Mouse (Mus musculus) neural tube, embryonic 15.5 days (tissue): ENCODE data around the gene Foxj3. TPM values are rescaled to one million over a fixed set of nuclear protein-coding genes. Genes with fewer than 3 reads are reported as not detected.
A peak's percentile ranks its signal among the peaks of the same experiment; 100 is the strongest.
"Not testable (repeated sequence)": the region's sequence is repeated elsewhere in the genome, so short reads cannot be mapped to it uniquely, and the experiment has no call there.

Source experiments
- ATAC-seq: fragments of 200-750 bp; cut with Nextera tagmentation; 2 replicates; pipeline ENCODE4 v1.8.0; 2017; ENCODE audit warnings: mild to moderate bottlenecking, moderate TSS enrichment, moderate library complexity; ENCODE audit not compliant: low FRiP score
- H3K27ac ChIP-seq: fragments of 300-500 bp; sonication (generic); replicated peaks from 2 replicates; pipeline ENCODE4 v1.5.1; 2015; ENCODE audit warnings: mild to moderate bottlenecking, inconsistent platforms
- H3K27me3 ChIP-seq: fragments of 300-500 bp; sonication (generic); replicated peaks from 2 replicates; pipeline ENCODE4 v1.6.1; 2015; ENCODE audit warnings: inconsistent platforms
- H3K36me3 ChIP-seq: fragments of 300-500 bp; sonication (generic); 2 replicates; pipeline ENCODE4 v1.6.1; 2015; ENCODE audit warnings: inconsistent platforms
- H3K4me1 ChIP-seq: fragments of 300-500 bp; sonication (generic); 2 replicates; pipeline ENCODE4 v1.6.1; 2015; ENCODE audit warnings: inconsistent platforms
- H3K4me2 ChIP-seq: fragments of 300-500 bp; sonication (generic); 2 replicates; pipeline ENCODE4 v1.6.1; 2015; ENCODE audit warnings: inconsistent platforms, mild to moderate bottlenecking, moderate library complexity
- H3K4me3 ChIP-seq: fragments of 300-500 bp; sonication (generic); replicated peaks from 2 replicates; pipeline ENCODE4 v1.5.1; 2015; ENCODE audit warnings: mild to moderate bottlenecking, inconsistent platforms
- H3K9ac ChIP-seq: fragments of 300-500 bp; sonication (generic); replicated peaks from 2 replicates; pipeline ENCODE4 v1.6.1; 2015; ENCODE audit warnings: mild to moderate bottlenecking, inconsistent platforms
- H3K9me3 ChIP-seq: fragments of 300-500 bp; sonication (generic); replicated peaks from 2 replicates; pipeline ENCODE4 v1.6.1; 2016; ENCODE audit warnings: inconsistent platforms
- WGBS: fragments of 180-500 bp; shearing (Covaris S2); methylation state at CpG from one replicate; pipeline ENCODE4 v1.1.7; 2015; ENCODE audit warnings: mixed read lengths; 5-methylcytosine and 5-hydroxymethylcytosine counted together
- polyA plus RNA-seq: library from polyadenylated mRNA; unstranded; fragments of >200 nt; fragmentation: Nextera tagmentation; extraction: Ambion mirVana; gene quantifications from 2 replicates; pipeline ENCODE4 v1.2.1, GENCODE M21; 2015

Gene Foxj3
- polyA plus RNA-seq, result 25.4 and 27.4 TPM in 2 replicates

GRCm38 (mm10) chr4:119536615-119537014, at the start of gene Foxj3:
Foxj3 (plus strand) TSS chr4:119537004.
- H3K4me1 ChIP-seq, result peaks cover 24% of the 10 kb centered on the region
- H3K9ac ChIP-seq, H3K27me3 ChIP-seq, H3K4me3 ChIP-seq, ATAC-seq, H3K9me3 ChIP-seq, H3K27ac ChIP-seq, H3K36me3 ChIP-seq, H3K4me2 ChIP-seq: not testable (repeated sequence)
- WGBS, result 93% methylated on average over 4 of the region's 4 CpGs

DNA sequence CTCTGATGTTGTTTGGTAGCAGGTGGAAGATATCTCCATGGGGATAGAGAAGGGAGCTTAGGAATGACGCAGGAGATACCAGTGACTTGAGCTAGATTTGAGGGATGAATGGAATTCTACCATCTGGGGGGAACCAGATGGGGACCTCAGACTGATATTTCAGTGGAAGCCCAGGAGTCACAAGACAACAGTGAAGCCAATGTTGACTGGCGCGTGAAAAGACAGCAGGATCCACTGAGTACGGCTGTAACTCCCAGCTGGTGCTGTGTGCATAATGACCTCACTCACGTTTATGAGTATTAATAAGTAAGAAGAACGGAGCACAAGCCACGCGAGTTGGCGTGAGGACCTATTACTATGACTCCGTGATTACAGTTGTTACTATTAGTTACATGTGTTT, 47.1 kb upstream of the Foxj3 start:
- H3K27me3 ChIP-seq, result no peaks in the 10 kb centered on the region; the same call in 1 of the 2 replicates
- no peak overlapping the region; the same call in 1 of the 2 replicates for H3K27ac ChIP-seq
- H3K4me2 ChIP-seq, result 0 out of 2 replicates have a peak overlapping the region, but pooled peaks have one; percentile 5
- no peaks in the 10 kb centered on the region for H3K9me3 ChIP-seq
- H3K4me1 ChIP-seq, result peaks cover 22% of the 10 kb centered on the region
- no peaks in the 10 kb centered on the region for H3K36me3 ChIP-seq
- H3K9ac ChIP-seq, result no peak overlapping the region
- ATAC-seq, result no peak
- no peak overlapping the region for H3K4me3 ChIP-seq
- 50% methylated on average over 10 of the region's 10 CpGs for WGBS

GRCm38 (mm10) chr4:119490806-119491205, 46.0 kb upstream of the Foxj3 start:
- H3K27ac ChIP-seq, result no peak overlapping the region
- H3K4me2 ChIP-seq, result peak overlapping the region; percentile 81
- peaks cover 22% of the 10 kb centered on the region for H3K4me1 ChIP-seq
- 0 out of 2 replicates have a peak overlapping the region, but pooled peaks have one; percentile 67 for H3K4me3 ChIP-seq
- no peak overlapping the region for H3K9ac ChIP-seq
- peaks cover 1% of the 10 kb centered on the region; the same call in 1 of the 2 replicates for H3K27me3 ChIP-seq
- H3K9me3 ChIP-seq, result no peaks in the 10 kb centered on the region
- no peaks in the 10 kb centered on the region for H3K36me3 ChIP-seq
- 81% methylated on average over 3 of the region's 3 CpGs for WGBS
- no peak for ATAC-seq

GRCm38 (mm10) chr4:119492291-119492932, 44.4 kb upstream of the Foxj3 start, which contains the start of gene Rimkla:
Rimkla (minus strand) TSS chr4:119492628.
- Histone ChIP-seq H3K4me1 (peaks cover 22% of the 10 kb centered on the region), H3K27ac (peak within 1 kb of the TSS; percentile 87), H3K4me3 (peak within 1 kb of the TSS; percentile 67), H3K9ac (peak within 1 kb of the TSS; percentile 72), H3K36me3 (no peaks in the 10 kb centered on the region), H3K27me3 (peaks cover 6% of the 10 kb centered on the region; the same call in 1 of the 2 replicates), H3K4me2 (peak within 1 kb of the TSS; percentile 81), H3K9me3 (no peaks in the 10 kb centered on the region)
- WGBS, result under 1% methylated on average over 55 of the region's 77 CpGs
- peak; percentile 93 for ATAC-seq

DNA sequence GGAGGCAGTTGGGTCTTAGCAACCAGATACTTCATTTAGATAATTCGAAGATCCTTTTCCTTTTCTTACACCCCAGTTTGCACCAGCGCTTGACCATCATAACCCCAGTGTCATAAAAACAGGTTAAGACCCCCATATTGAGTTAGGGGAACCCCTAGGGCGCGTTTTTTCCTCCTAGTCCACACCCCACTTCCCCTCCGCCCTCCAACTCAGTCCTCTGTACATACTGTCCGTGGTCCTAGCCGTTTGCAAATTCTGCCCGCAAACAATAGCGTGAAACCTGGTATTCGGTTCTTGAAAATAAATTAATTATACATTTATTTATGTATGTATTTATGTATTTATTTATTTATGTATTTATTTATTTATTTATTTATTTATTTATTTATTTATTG, 43.9 kb upstream of the Foxj3 start:
- no peaks in the 10 kb centered on the region for H3K9me3 ChIP-seq
- H3K4me3 ChIP-seq, result peak overlapping the region; percentile 67
- peak overlapping the region; percentile 87 for H3K27ac ChIP-seq
- peak overlapping the region; percentile 72 for H3K9ac ChIP-seq
- peaks cover 6% of the 10 kb centered on the region; the same call in 1 of the 2 replicates for H3K27me3 ChIP-seq
- H3K4me1 ChIP-seq, result peaks cover 22% of the 10 kb centered on the region
- peak; percentile 50 for ATAC-seq
- H3K36me3 ChIP-seq, result no peaks in the 10 kb centered on the region
- H3K4me2 ChIP-seq, result peak overlapping the region; percentile 81
- 30% methylated on average over 10 of the region's 10 CpGs for WGBS

DNA sequence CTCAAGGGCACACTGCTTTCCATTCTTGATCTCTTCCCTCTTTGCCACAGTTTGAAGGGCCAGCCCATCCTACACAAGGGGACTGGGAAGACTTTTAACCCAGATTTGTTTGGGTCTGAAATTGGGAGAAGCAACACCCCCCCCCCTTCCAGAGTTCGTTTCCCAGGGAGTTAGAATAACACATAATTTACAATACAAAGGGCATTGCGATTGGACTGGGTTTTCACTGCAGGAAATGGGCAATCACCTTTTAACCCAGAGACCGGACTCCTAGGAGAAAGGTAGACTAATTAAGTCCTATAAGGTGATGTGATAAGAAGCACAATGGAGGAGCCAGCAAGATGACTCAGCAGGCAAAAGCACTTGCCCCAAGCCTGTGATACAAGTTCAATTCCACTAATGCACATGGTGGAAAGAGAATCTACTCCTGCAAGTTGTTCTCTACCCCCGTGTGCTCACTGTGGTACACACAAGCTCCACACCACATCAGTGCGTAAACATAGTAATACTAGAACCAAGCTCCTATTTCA, 38.4 kb upstream of the Foxj3 start:
- Histone ChIP-seq H3K9me3 (no peaks in the 10 kb centered on the region), H3K36me3 (no peaks in the 10 kb centered on the region), H3K4me1 (no peaks in the 10 kb centered on the region), H3K4me2 (no peak overlapping the region), H3K27me3 (peaks cover 10% of the 10 kb centered on the region; the same call in 1 of the 2 replicates), H3K4me3 (no peak overlapping the region), H3K27ac (no peak overlapping the region), H3K9ac (no peak overlapping the region)
- 50% methylated on average over 5 of the region's 5 CpGs for WGBS
- no peak for ATAC-seq

DNA sequence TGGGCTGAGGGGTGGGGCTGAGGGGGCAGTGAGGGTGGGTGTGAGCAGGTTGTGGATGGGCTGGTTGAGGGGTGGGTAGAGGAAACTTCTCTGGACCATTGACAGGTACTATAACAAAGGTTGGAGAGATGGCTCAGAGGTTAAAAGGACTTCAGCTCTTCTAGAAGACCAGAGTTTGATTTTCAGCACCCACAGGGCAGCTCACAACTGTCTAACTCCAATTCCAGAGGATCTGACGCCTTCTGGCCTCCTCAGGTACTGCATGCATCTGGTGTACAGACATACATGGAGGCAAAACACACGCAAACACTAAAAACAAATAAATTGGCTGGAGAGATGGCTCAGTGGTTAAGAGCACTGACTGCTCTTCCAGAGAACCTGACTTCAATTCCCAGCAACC, 25.2 kb upstream of the Foxj3 start:
- H3K4me3 ChIP-seq, result no peak overlapping the region
- no peak overlapping the region for H3K9ac ChIP-seq
- H3K4me2 ChIP-seq, result no peak overlapping the region
- WGBS, result 75% methylated on average over 2 of the region's 2 CpGs
- no peak overlapping the region for H3K27ac ChIP-seq
- no peaks in the 10 kb centered on the region for H3K27me3 ChIP-seq
- no peak for ATAC-seq
- H3K9me3 ChIP-seq, result no peaks in the 10 kb centered on the region
- no peaks in the 10 kb centered on the region for H3K36me3 ChIP-seq
- no peaks in the 10 kb centered on the region for H3K4me1 ChIP-seq

DNA sequence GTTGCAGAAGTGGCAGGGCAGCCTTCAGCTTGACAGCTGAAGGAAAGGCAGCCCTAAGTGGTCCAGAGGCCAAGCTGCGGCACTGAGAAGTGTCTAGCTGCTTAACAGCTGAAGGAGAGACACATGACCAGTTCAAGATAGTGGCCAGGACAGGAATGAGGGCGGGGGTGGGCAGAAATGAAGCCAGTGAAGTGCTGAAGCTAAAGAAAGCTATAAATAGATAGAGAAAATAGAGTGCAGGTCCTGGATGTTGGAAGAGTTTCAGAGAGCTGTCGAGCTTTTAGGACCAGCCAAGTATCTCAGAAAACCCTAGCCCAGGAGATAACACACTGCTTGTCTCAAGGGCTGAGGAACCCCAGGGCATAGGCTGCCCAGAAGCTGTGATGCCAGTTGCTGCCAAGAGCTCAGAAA, 24.1 kb upstream of the Foxj3 start:
- Histone ChIP-seq H3K27ac (no peak overlapping the region), H3K36me3 (no peaks in the 10 kb centered on the region), H3K9me3 (no peaks in the 10 kb centered on the region), H3K9ac (no peak overlapping the region), H3K27me3 (no peaks in the 10 kb centered on the region), H3K4me2 (no peak overlapping the region), H3K4me3 (no peak overlapping the region), H3K4me1 (no peaks in the 10 kb centered on the region)
- WGBS, result 74% methylated on average over 3 of the region's 3 CpGs
- no peak for ATAC-seq

DNA sequence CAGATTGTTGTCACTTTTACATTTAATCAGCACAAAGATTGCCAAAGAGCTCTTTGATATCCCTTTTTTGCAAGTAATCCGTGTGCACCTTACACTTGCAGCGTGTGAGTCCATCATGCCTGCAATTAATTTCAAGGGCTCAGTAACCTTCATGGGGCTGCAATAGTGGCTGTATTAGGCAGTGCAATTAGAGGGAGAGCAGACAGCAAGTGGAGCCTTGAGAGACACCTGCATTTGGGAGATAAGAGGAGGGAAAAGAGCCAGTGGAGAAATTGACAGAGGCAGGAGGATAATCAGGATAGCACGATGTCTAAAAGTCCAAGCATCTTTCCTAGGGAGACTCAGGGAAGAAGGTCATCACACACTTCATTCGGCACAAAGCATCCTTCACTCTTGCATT, 13.2 kb upstream of the Foxj3 start:
- H3K4me2 ChIP-seq, result no peak overlapping the region
- ATAC-seq, result peak; percentile 72; the same call in 1 of the 2 replicates
- no peaks in the 10 kb centered on the region for H3K9me3 ChIP-seq
- H3K4me3 ChIP-seq, result no peak overlapping the region
- H3K9ac ChIP-seq, result no peak overlapping the region
- WGBS, result 47% methylated on average over 4 of the region's 4 CpGs
- H3K27me3 ChIP-seq, result no peaks in the 10 kb centered on the region
- no peaks in the 10 kb centered on the region for H3K4me1 ChIP-seq
- H3K36me3 ChIP-seq, result no peaks in the 10 kb centered on the region
- H3K27ac ChIP-seq, result peak overlapping the region; percentile 73

DNA sequence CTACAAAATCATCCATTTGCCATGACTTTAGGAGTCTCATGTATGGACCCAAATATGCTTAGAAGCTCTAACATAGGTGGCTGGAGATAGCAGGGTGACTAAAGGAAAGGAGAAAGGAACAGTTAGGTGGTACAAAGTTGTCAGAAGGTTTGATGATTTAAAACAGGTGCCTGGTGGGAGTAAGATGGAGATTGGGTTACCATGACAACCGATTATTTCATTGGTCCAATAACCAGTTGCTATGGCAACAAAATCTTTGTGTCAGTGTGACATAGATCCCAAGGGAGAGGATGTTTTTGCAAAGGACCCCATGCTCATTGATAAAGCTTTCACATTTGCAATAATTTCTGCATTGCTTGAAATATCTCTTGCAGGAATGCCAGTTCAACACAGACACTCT, 12.8 kb upstream of the Foxj3 start:
- 83% methylated on average over 1 of the region's 1 CpGs for WGBS
- Histone ChIP-seq H3K9ac (no peak overlapping the region), H3K4me3 (no peak overlapping the region), H3K4me2 (no peak overlapping the region), H3K9me3 (no peaks in the 10 kb centered on the region), H3K4me1 (no peaks in the 10 kb centered on the region), H3K27me3 (no peaks in the 10 kb centered on the region), H3K36me3 (no peaks in the 10 kb centered on the region), H3K27ac (peak overlapping the region; percentile 73)
- ATAC-seq, result peak; percentile 63; the same call in 1 of the 2 replicates

DNA sequence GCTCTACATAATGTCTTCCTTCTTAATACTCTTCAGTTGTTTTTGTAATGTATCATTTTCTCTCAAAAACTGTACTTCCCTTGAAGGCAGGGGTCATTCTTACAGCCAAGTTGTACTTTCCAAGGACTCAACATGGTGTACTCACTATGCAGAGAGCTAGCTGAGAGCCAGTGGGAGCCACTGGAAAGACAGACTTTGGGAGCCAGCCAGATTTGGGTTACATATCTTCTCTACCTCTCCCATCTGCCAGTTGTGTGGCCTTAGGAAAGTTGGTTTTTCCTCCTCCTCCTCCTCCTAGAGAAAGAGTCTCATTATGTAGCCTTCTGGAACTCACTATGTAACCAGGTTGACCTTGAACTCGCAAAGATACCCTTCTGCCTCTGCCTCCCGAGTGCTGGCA, 12.3 kb upstream of the Foxj3 start:
- Histone ChIP-seq H3K9ac (no peak overlapping the region), H3K4me1 (no peaks in the 10 kb centered on the region), H3K4me2 (no peak overlapping the region), H3K4me3 (no peak overlapping the region), H3K27me3 (no peaks in the 10 kb centered on the region), H3K27ac (peak overlapping the region; percentile 58), H3K36me3 (no peaks in the 10 kb centered on the region), H3K9me3 (no peaks in the 10 kb centered on the region)
- WGBS, result 82% methylated on average over 2 of the region's 2 CpGs
- ATAC-seq, result no peak

- Histone ChIP-seq H3K4me1 (no peaks in the 10 kb centered on the region), H3K9ac (no peak overlapping the region), H3K27me3 (no peaks in the 10 kb centered on the region), H3K9me3 (no peaks in the 10 kb centered on the region), H3K27ac (no peak overlapping the region), H3K4me3 (no peak overlapping the region), H3K4me2 (no peak overlapping the region), H3K36me3 (no peaks in the 10 kb centered on the region)
- no peak for ATAC-seq
Observed at GRCm38 (mm10) chr4:119526329-119526845, 10.4 kb upstream of the Foxj3 start.
